Mouse (Mus musculus) erythroblast, embryonic 14.5 days (primary cell): ENCODE results near the gene Tectb.

Experiments
- GATA1 ChIP-seq: IDR thresholded peaks from 2 replicates; pipeline ENCODE4 v1.6.1; 2012; ENCODE audit warnings: low read length, inconsistent platforms, mixed read lengths
- TAL1 ChIP-seq: IDR thresholded peaks from 3 replicates; pipeline ENCODE4 v1.6.1; 2012; ENCODE audit warnings: low read length, inconsistent platforms, mixed read lengths

DNA sequence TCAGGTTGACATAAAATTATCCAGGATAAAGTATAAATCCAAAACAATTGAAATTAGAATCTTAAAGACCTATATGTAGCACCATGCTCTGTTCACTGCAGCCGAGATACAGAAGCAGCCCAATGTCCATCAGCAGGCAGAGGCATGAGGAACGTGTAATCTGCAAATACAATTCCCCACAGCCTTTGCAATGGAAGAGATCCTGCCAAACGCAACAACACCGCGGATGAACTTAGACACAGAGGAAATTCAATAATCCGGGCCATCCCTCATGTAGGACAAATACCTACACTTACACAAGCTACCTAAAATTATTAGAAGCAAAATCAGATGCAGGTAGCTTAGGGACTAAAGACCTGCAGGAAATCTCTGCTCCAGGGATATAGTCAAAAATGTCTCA is 27.6 kb upstream of the Tectb start:
- TF ChIP-seq GATA1 (no peak), TAL1 (no peak)
